Mouse (Mus musculus) stomach, embryonic 14.5 days (tissue): Measurements from ENCODE around the gene Thoc7. TPM values are rescaled to one million over a fixed set of nuclear protein-coding genes. Genes with fewer than 3 reads are reported as not detected.

Source experiments
- polyA plus RNA-seq: library from polyadenylated mRNA; unstranded; fragments of >200 nt; fragmentation: Nextera tagmentation; extraction: Ambion mirVana; gene quantifications from 2 replicates; pipeline ENCODE4 v1.2.1, GENCODE M21; 2014

The Thoc7 gene
- polyA plus RNA-seq, 1 experiment from 2014 or later: 193 TPM

Other genes with a start within 250 kb of the Thoc7 start
- 0.08 TPM in 1 of 2 replicates, not detected in the other for gene Gm281, start 47.4 kb downstream of the Thoc7 start, polyA plus RNA-seq
- 7.2 and 8.1 TPM in 2 replicates for gene Atxn7, start 412 bp downstream of the Thoc7 start, polyA plus RNA-seq
- 209 and 237 TPM in 2 replicates for gene Psmd6, start 159.1 kb upstream of the Thoc7 start, polyA plus RNA-seq
- not detected in 2 replicates for gene Olfr720, start 225.0 kb upstream of the Thoc7 start, polyA plus RNA-seq